Mouse (Mus musculus): Measurements from ENCODE around the gene Lrrn1.

The Lrrn1 gene

DNA sequence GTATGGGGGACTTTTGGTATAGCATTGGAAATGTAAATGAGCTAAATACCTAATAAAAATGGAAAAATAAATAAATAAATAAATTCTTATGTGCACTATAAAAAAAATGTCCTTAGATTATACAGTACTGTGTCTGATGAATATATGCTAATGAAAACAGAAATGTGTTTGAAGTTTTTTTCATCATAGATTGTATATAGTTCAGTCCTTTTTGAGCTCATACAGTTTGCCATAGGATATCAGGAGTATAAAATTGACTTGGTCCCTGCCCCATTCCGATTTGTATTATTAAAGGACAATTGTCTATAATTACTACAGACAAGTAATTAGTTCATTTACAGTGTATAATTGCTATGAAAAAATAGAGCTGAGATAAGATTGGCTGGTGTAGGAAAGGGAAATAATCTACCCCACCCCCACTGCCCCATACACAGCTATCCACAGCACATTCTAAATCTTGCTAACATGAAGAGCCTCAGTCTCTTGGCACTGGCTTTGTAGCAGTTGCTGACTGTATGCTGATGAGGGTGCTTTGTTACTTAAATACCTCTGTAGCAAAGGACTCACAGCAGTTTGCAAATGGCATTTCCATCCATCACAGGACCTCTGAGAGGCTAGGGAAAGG, 54.3 kb downstream of the Lrrn1 start:
- no peak for DNase-seq (ENCODE audit: low spot score in 2 of 2)

DNA sequence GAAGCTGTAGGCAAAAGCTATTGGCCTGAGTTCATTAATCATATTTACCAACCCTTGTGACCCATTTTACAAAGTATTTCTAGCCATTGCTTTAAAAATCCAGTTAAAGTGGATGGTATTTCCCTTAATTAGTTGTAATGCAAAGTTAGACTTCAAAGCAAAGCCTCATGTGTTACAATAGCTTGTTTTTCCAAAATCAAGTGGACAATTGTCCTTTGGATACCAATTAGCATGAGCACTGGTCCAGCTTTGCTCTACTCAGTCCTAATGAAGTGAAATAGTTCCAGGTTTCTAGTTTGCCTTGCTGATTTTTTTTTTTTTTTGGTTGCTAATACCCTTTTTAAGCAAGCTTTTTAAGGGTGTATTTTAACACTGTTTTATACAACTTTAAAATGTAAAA, 75.6 kb downstream of the Lrrn1 start:
- no peak for DNase-seq (ENCODE audit: low spot score in 2 of 2)

DNA sequence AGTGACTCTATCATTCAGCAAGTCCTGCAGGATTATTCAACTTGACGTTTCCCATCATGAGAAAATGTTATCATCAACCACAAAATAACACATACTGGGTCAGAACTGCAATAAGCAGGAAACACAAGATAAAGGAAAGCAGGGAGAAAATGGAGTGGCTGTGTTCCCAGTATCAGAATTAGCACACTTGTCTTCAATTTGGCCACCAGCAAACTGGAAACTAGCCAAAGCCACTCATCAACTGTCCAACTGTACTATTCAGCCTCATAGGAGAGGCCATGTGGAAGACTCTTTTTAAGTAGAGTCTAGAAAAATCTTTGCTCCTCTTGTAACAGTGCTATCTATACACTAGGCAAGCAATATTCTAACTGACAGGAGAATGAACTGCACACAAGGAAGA, 84.7 kb downstream of the Lrrn1 start:
- peak in 1 of 2 experiments; percentile 10 for DNase-seq (ENCODE audit: low spot score in 2 of 2)

Data from cerebellum, postnatal 4 days (tissue).